Mouse (Mus musculus): ENCODE data around the gene Sppl2b. TPM values are rescaled to one million over a fixed set of nuclear protein-coding genes. Genes with fewer than 3 reads are reported as not detected.
"Not testable (repeated sequence)": the region's sequence is repeated elsewhere in the genome, so short reads cannot be mapped to it uniquely, and the experiment has no call there.

Gene Sppl2b
- polyA plus RNA-seq, 1 experiment from 2014 or later: 42.8 TPM

DNA sequence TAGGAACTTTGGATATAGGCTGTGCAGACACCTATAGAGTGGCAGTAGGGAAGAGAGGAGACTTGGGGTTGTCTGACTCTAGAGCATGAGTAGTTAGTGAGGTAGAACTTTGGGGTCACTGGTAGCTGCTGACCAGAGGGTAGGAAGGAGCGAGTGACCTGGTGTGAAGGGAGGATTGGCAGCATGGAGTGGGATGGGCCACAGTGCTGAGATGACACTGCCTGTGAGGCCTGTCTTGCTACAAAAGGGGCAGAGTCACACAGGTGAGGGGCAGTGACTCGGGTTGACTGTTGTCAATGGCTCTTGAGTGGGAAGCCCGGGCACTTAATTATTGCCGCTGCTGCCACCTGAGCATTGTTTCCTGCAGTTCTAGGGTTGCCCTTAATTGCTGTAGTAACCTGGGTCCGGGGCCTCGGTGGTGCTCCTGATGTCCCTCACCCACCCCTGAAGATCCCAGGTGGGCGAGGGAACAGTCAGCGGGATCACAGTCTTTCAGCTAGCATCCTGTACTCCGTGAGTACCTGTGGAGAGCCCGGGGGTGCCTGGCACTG is 27.1 kb upstream of the Sppl2b start:
- Histone ChIP-seq H3K27me3 (ENCODE audit: low read depth, poor library complexity, severe bottlenecking) (peaks cover 2% of the 10 kb centered on the region; the same call in 1 of the 2 replicates), H3K36me3 (peaks cover 31% of the 10 kb centered on the region), H3K4me3 (peak overlapping the region; percentile 93), H3K9me3 (replicated peaks) (no peaks in the 10 kb centered on the region), H3K27ac (replicated peaks) (no peak overlapping the region), H3K4me1 (peaks cover 60% of the 10 kb centered on the region)
- DNase-seq (ENCODE audit: low spot score): no peak
- WGBS: 90% methylated on average over 10 of the region's 10 CpGs

DNA sequence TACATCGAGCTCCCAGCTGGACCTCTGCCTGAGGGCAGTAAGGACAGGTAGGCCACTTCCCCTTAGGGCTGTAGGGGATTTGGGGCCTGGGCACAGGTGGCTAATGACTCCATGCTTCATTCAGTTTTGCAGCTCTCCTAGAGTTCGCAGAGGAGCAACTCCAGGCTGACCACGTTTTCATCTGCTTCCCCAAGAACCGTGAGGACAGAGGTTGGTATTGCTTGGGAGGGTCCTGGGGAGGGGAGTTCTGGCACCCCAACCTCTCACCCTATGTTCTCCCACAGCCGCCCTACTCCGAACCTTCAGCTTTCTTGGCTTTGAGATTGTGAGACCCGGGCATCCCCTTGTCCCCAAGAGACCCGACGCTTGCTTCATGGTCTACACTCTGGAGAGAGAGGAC is 26.5 kb upstream of the Sppl2b start:
- H3K9me3 ChIP-seq (replicated peaks); H3K27ac ChIP-seq (replicated peaks); DNase-seq (ENCODE audit: low spot score); H3K27me3 ChIP-seq (ENCODE audit: low read depth, poor library complexity, severe bottlenecking): not testable (repeated sequence)
- WGBS: 87% methylated on average over 9 of the region's 9 CpGs
- H3K4me3 ChIP-seq: peak overlapping the region; percentile 93
- H3K36me3 ChIP-seq: peaks cover 31% of the 10 kb centered on the region
- peaks cover 66% of the 10 kb centered on the region for H3K4me1 ChIP-seq

DNA sequence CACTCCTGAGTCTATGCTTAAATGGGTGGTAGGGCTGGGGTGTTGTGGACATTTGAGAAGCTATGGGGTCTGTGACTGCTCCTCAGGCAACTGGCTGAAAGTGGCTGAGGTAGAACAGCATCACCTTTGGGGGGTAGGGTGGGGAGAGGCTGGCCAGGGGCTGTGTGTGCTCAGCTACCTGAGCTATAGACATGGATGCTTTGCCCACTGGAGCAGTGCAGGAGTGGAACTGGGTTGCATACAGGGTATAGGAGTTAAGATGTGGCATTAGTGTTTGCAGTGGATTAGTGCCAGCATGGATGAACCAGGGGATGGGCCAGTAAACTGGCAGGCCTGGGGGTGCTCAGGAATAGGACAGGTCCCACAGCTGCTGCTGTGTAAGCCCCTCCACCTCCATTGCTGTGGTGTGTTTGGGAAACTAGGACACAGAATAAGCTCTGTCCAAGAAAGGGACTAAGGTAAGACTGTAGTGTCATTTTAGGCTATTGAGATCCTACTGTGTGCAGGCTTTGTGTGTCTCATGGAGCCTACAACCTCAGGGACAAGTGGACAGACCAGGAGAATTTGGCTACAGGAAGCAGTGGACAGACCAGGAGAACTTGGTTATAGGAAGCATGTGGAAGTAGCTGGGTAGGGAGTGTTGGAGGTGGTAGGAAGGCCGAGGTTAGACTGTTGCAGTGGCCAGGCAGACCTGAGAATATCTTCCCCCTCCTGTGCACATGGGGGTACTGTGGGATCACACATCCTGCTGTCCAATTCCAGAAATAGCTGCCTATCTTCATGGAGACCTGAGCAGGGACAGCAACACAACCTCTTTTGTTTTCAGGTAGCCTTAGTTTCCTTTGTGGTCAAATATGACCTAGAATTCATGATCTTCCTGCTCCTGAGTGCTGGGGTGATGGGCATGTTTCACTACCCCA is 25.5 kb upstream of the Sppl2b start:
- no peak for DNase-seq (ENCODE audit: low spot score)
- WGBS: 44% methylated on average over 1 of the region's 1 CpGs
- peaks cover 70% of the 10 kb centered on the region for H3K4me1 ChIP-seq
- peaks cover 4% of the 10 kb centered on the region for H3K9me3 ChIP-seq (replicated peaks)
- H3K36me3 ChIP-seq: peaks cover 34% of the 10 kb centered on the region
- peaks cover 19% of the 10 kb centered on the region for H3K27me3 ChIP-seq (ENCODE audit: low read depth, poor library complexity, severe bottlenecking)
- no peak overlapping the region for H3K27ac ChIP-seq (replicated peaks)
- H3K4me3 ChIP-seq: peak overlapping the region; percentile 12; the same call in 1 of the 2 replicates

- H3K4me3 ChIP-seq: peak overlapping the region; percentile 22
- H3K27ac ChIP-seq (replicated peaks): peak overlapping the region; percentile 10
- H3K36me3 ChIP-seq: peaks cover 34% of the 10 kb centered on the region
- peak; percentile 81 for DNase-seq (ENCODE audit: low spot score)
- peaks cover 12% of the 10 kb centered on the region for H3K9me3 ChIP-seq (replicated peaks)
- H3K4me1 ChIP-seq: peaks cover 76% of the 10 kb centered on the region
- WGBS: 3% methylated on average over 9 of the region's 9 CpGs
- peaks cover 34% of the 10 kb centered on the region for H3K27me3 ChIP-seq (ENCODE audit: low read depth, poor library complexity, severe bottlenecking)
Observed at GRCm38 (mm10) chr10:80831136-80831535, 23.9 kb upstream of the Sppl2b start.

GRCm38 (mm10) chr10:80832818-80833217 is 22.3 kb upstream of the Sppl2b start:
- H3K4me1 ChIP-seq: peaks cover 80% of the 10 kb centered on the region
- DNase-seq (ENCODE audit: low spot score): no peak
- WGBS: 47% methylated on average over 7 of the region's 7 CpGs
- H3K36me3 ChIP-seq: peaks cover 31% of the 10 kb centered on the region
- no peak overlapping the region for H3K4me3 ChIP-seq
- H3K9me3 ChIP-seq (replicated peaks): peaks cover 12% of the 10 kb centered on the region
- H3K27me3 ChIP-seq (ENCODE audit: low read depth, poor library complexity, severe bottlenecking): peaks cover 50% of the 10 kb centered on the region
- H3K27ac ChIP-seq (replicated peaks): 0 out of 2 replicates have a peak overlapping the region, but pooled peaks have one; percentile 49

GRCm38 (mm10) chr10:80835617-80836016 is 19.5 kb upstream of the Sppl2b start:
- no peak for DNase-seq (ENCODE audit: low spot score)
- WGBS: 57% methylated on average over 30 of the region's 30 CpGs
- Histone ChIP-seq H3K27me3 (ENCODE audit: low read depth, poor library complexity, severe bottlenecking) (peaks cover 66% of the 10 kb centered on the region), H3K9me3 (replicated peaks) (peaks cover 12% of the 10 kb centered on the region), H3K4me1 (peaks cover 75% of the 10 kb centered on the region), H3K36me3 (peaks cover 5% of the 10 kb centered on the region), H3K27ac (replicated peaks) (peak overlapping the region; percentile 28), H3K4me3 (peak overlapping the region; percentile 28)

DNA sequence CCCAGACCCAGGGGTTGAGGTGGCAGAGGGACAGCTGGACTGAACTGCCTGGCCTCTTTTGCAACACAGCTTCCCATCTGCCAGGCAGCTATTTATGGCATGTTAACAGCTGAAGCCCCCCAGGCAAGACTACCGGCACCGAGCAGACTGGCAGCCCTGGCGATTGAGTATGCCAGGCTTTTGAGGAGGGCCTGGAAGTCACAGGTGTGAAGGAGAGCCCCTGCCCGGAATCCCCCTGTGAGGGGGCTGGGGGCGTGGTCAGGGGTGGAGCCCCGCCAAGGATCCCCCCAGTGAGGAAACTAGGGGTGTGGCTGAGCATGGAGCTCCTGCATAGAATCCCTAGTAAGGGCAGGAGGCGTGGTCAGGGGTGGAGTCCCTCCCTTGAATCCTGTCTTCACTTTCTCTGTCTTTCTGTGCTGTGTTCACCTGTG is 18.1 kb upstream of the Sppl2b start:
- peaks cover 3% of the 10 kb centered on the region; the same call in 1 of the 2 replicates for H3K36me3 ChIP-seq
- H3K4me1 ChIP-seq: peaks cover 72% of the 10 kb centered on the region
- H3K4me3 ChIP-seq: no peak overlapping the region
- no peak overlapping the region for H3K27ac ChIP-seq (replicated peaks)
- H3K27me3 ChIP-seq (ENCODE audit: low read depth, poor library complexity, severe bottlenecking): peaks cover 79% of the 10 kb centered on the region
- peaks cover 12% of the 10 kb centered on the region for H3K9me3 ChIP-seq (replicated peaks)
- 56% methylated on average over 7 of the region's 7 CpGs for WGBS
- no peak for DNase-seq (ENCODE audit: low spot score)

DNA sequence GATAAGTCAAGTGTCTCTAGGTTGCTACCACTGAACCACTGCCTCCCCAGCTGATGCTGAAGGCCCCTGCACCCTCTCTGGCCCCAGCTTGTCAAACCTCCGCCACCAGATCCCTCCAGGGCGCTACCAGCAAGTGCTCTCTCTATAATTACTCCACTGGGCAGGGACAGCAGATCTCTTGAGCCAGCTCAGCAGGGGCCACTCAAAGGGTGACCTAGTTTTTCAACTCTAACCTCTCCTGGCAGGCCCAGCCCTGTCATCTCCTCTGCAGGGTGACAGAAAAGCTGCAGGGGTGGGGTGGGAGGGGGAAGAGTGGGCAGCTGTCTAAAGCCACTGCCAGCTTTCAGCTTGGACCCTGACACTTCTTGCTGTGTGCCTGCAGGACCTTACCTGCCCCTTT is 17.2 kb upstream of the Sppl2b start:
- no peak for DNase-seq (ENCODE audit: low spot score)
- Histone ChIP-seq H3K9me3 (replicated peaks) (peaks cover 12% of the 10 kb centered on the region), H3K36me3 (peaks cover 3% of the 10 kb centered on the region; the same call in 1 of the 2 replicates), H3K27ac (replicated peaks) (no peak overlapping the region), H3K27me3 (ENCODE audit: low read depth, poor library complexity, severe bottlenecking) (peaks cover 87% of the 10 kb centered on the region), H3K4me3 (no peak overlapping the region), H3K4me1 (peaks cover 64% of the 10 kb centered on the region)
- 21% methylated on average over 2 of the region's 2 CpGs for WGBS

DNA sequence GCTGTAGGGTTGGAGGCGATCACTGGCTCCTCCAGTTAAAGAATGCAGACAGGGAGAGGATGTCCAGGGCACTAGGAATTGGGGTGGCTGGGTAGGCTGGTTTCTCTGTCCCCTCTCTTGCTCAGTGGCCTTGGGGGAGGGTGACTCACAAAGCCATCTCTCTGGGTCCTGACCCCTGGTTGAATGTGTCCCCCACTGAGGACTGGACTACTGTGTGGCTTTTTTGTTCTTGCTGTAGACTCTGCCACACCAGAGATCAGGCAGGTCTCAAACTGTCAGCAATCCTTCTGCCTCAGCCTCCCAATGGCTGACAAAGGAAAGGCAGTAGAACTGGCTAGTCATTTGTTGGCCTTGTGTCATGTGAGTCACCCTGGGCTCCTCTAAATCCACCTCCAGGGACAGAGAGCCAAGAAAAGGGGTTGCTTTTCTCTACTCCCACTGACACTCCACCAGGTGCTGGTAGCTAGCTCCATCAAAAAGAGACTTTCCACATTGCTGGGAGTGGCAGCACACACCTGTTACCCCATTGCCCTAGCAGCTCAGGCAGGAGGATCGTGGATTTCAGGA is 16.6 kb upstream of the Sppl2b start:
- peaks cover 62% of the 10 kb centered on the region for H3K4me1 ChIP-seq
- H3K36me3 ChIP-seq: peaks cover 3% of the 10 kb centered on the region; the same call in 1 of the 2 replicates
- DNase-seq (ENCODE audit: low spot score): no peak
- no peak overlapping the region for H3K27ac ChIP-seq (replicated peaks)
- H3K4me3 ChIP-seq: no peak overlapping the region
- H3K9me3 ChIP-seq (replicated peaks): peaks cover 12% of the 10 kb centered on the region
- H3K27me3 ChIP-seq (ENCODE audit: low read depth, poor library complexity, severe bottlenecking): peaks cover 87% of the 10 kb centered on the region
- 65% methylated on average over 2 of the region's 2 CpGs for WGBS

DNA sequence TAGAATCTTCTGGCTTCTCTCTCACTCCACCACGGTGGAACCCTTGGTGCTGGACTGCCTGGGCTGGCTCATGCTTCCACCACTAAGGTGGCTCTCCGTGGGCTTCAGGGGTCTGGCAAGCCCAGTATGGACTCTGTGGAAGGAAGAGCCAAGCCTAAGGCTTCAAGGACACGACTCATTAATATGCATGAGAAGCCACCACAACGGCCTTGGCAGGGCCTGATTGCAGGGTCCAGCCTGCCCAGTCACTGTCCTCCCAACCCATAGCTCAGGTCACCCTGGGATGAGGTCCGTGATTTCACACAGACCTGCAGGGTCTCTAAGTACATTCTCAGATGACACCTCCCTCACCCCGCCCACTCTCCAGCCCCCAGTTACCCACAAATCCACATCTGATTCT is 15.2 kb upstream of the Sppl2b start:
- H3K27ac ChIP-seq (replicated peaks): no peak overlapping the region
- no peak for DNase-seq (ENCODE audit: low spot score)
- H3K27me3 ChIP-seq (ENCODE audit: low read depth, poor library complexity, severe bottlenecking): peaks cover 87% of the 10 kb centered on the region
- H3K36me3 ChIP-seq: no peaks in the 10 kb centered on the region
- H3K4me3 ChIP-seq: no peak overlapping the region
- H3K4me1 ChIP-seq: peaks cover 64% of the 10 kb centered on the region
- H3K9me3 ChIP-seq (replicated peaks): peaks cover 6% of the 10 kb centered on the region
- 63% methylated on average over 6 of the region's 6 CpGs for WGBS

- Histone ChIP-seq H3K9me3 (replicated peaks) (no peaks in the 10 kb centered on the region), H3K4me3 (no peak overlapping the region), H3K4me1 (peaks cover 54% of the 10 kb centered on the region), H3K27ac (replicated peaks) (no peak overlapping the region), H3K27me3 (ENCODE audit: low read depth, poor library complexity, severe bottlenecking) (peaks cover 86% of the 10 kb centered on the region), H3K36me3 (no peaks in the 10 kb centered on the region)
- 90% methylated on average over 2 of the region's 2 CpGs for WGBS
- no peak for DNase-seq (ENCODE audit: low spot score)
Observed at GRCm38 (mm10) chr10:80841685-80842084, 13.4 kb upstream of the Sppl2b start.

DNA sequence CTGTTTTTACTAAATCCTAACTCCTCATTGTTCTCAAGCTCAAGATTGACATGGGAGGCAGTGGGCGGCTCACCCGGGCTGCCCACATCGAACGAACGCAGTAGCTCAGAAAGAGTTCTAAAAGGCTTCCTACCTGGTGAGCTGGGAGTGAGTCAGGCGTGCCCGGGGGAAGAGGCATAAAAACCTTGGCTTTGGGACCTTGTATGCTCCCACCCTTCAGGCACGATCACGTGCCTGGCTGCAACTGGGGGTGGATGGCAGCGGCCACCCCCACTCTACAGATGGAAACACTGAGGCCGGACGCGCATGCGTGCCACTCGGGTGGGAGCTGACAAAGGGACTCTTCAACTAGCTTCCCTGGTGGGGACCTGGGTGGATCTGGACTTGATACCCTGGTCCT is 12.7 kb upstream of the Sppl2b start:
- Histone ChIP-seq H3K9me3 (replicated peaks) (no peaks in the 10 kb centered on the region), H3K4me3 (no peak overlapping the region), H3K27me3 (ENCODE audit: low read depth, poor library complexity, severe bottlenecking) (peaks cover 80% of the 10 kb centered on the region), H3K4me1 (peaks cover 48% of the 10 kb centered on the region), H3K27ac (replicated peaks) (no peak overlapping the region), H3K36me3 (no peaks in the 10 kb centered on the region)
- no peak for DNase-seq (ENCODE audit: low spot score)
- 85% methylated on average over 15 of the region's 15 CpGs for WGBS
